Mouse (Mus musculus) 3134 (cell line): ENCODE data around the gene Gon7.

Experiments used
- DNase-seq: peaks from one replicate; pipeline ENCODE4 v3.0.0-alpha.2; 2011; ENCODE audit warnings: low spot score; ENCODE audit not compliant: insufficient read length; ENCODE audit errors: extremely low read depth

The Gon7 gene

DNA sequence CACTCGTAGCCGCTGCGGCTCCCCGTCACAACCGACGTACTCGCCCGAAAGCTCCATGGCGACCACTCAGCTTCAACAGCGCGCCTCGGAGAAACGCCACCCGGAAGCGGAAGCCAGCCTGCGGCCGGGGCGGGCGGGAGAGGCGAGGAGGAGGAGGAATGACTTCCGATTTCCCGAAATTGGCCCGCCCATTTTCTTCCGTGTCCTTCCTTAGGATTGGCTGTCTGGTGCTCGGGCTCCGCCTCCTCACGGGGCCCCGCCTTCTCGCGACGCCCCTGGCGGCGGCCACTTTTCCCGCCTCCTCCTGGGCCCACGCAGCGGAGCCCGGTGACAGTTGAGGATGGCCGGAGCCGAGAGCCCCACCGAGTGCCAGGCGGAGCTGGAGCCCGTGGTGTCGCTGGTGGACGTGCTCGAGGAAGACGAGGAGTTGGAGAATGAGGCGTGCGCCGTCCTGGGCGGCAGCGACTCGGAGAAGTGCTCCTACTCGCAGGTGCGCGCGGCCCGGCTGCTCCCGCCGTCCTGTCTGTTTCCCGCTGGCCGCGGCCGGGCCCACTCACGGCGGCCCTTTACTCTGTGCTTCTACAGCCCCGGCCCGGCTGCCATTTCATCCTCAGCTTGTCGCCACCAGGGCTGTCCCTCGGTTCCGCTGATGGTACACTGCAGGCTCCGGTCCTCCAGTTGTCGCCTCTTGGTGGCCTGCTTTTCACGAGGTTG is at the start of gene Gon7, which contains the start of the genes Gm28051 and Ubr7:
Gene Gon7, minus strand, starts transcription at position 115 of the 714 bp plus-strand sequence.
Gene Gm28051, minus strand, starts transcription at position 77 of the 714 bp plus-strand sequence.
Gene Ubr7, plus strand, starts transcription at position 279 of the 714 bp plus-strand sequence.
- peak; percentile 96 for DNase-seq

- DNase-seq = no peak
Observed at GRCm38 (mm10) chr12:102799528-102799927, 41.9 kb upstream of the Gon7 start.

DNA sequence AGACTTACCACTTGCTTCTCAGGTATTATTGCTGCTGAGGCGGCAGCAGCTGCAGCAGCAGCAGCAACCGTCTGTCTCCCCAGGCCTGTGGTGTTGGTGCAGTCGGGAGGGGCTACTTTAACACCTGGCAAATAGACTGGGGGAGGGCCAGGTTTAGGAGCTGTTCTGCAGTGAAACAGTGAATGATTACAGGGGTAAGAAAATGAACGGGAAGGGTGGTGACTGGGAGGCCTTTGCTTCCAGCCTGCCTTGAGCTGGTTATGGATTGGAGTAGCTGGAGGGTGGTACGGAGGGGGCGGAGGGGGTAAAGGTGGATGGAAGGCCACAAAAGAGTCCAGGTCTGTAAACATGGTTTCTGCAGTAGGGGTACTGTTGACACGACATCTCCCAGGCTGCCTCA is 30.3 kb upstream of the Gon7 start:
- no peak for DNase-seq

DNA sequence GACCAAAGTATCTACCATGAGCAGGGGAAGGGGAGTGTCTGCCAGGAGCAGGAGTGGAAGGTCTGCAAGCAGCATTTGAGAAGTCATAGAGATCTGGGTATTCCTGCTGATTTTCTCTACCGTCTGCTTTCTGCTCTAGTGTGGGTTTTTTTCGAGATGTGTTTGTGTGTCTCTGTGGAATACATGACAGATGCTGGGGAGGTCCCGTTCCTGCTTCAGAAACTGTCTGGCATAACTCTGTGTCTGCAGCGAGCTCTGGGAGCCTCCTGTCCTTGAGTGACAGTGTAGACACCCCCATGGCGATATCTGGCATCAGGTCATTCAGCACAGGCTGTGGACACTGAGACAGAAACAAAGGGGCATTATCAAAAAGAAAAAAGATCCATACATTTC is 28.0 kb upstream of the Gon7 start:
- DNase-seq = no peak

- DNase-seq = no peak
Observed at GRCm38 (mm10) chr12:102784899-102785592, 27.4 kb upstream of the Gon7 start.

DNA sequence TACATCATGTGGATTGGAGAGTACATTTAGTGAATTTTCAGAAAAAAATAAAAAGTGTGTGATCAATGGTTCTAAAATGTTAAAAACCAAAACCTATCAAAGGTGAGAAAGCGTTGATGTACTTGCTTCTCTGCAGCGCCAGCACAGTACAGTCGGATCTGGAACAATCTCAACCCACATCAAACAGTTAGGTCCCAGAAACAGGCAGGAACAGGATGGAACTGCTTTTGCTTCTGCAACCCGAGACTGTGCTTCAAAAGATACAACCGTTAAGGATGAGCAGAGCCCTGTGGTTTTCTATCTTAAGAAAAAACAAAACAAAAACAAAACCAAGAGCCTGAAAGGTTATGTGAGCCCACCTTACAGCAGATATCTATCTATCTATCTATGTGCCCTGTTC is 25.2 kb upstream of the Gon7 start:
- DNase-seq = no peak

GRCm38 (mm10) chr12:102779452-102779851 is 21.8 kb upstream of the Gon7 start:
- no peak for DNase-seq

DNA sequence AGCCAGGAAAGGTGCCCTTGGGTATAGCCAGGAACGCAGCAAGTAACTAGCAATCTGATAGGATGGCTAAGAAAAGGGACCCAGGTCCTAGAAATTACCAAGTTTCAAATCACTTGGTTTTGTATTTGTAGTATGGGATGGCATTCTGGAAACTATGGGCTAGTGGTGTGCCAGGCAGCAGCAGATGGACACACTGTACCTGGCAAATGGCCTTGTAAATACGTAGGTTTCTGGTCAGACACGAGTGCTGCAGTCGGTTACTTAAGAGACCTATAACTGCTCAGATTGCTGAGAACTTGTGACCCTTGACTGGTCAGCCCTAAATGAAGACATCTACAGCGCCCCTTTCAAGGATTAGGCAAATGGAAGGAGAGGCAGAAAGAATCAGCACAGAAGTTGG is 20.5 kb upstream of the Gon7 start:
- DNase-seq = no peak

DNA sequence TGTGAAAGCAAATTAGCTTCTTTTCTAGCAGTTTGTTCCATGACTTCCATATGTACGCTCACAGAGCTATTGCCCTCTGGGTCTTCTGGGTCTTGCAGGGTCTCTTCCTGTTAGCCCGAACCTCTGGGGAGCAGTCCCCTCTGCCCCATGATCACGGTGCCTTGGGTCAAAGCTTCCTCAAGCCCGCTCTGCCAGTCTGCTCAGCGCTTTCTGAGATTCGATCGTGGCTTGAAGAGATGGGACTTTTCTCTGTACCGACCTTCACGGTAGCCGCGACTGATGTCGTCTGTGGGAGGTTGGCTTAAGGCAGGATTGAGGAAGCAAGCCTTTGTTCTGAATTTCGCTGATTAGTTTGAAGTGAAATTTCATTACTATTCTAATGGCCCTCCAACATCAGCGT is 18.4 kb upstream of the Gon7 start:
- DNase-seq = no peak

DNA sequence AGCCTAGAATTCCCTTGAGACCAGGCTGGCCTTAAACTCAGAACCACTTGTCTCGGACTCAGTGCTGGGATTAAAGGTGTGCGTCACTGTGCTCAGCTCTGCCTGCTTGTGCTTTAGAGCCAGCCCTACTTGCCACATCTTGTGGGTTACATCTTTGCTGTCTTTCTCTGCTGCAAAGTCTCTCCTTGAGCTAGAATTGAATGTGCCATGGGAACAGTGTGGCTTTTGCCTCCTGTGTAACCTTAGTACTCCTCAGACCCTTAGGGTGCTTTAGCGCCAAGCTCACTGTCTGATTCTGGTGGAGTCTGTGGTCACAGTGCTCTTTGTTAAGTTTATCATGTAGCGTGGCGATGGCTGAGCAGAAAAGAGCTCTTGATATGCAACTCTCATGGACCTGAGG is 15.1 kb upstream of the Gon7 start:
- DNase-seq = no peak

- DNase-seq = no peak
Observed at GRCm38 (mm10) chr12:102771601-102772000, 14.0 kb upstream of the Gon7 start.

- DNase-seq = no peak
Observed at GRCm38 (mm10) chr12:102769000-102769399, 11.4 kb upstream of the Gon7 start.

DNA sequence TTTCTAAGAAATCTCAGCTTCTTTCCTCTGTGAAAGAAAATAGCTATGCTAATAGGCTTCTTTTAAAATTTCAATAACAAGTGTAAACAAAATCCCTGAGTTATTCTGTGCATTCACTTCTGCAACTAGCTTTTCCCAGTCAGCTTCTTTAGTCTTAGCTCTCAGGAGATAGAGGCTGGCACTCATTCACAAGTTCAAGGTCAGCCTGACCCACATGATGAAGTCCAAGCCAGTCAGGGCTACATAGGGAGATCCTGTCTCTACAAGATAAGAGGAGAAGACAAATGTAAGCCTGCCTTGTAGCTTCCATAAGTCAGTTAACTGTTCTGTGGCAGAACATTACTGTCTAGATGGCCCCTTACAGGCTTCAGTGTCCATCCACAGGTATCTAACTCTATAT is 6.1 kb upstream of the Gon7 start:
- no peak for DNase-seq

DNA sequence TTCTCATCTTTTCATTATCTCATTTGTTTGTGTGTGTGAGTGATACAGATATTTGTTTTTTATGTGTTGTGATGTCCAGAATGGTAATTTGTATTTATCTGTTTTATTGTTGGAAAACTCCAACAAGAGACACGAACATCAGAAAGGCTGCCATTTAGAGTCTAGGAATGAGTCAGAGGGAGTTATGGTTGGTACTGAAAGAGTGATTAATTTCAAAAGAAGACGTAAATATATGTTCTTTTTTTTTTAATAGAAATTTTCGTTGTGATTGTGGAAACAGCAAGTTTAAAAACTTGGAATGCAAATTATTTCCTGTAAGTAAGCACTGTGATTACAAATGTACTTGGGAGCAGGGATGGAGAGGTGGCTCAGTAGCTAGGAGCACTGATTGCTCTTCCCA is 4.1 kb upstream of the Gon7 start:
- DNase-seq = no peak

- DNase-seq = no peak
Observed at GRCm38 (mm10) chr12:102758936-102759335, 1.3 kb upstream of the Gon7 start.

- no peak for DNase-seq
Observed at GRCm38 (mm10) chr12:102758403-102758756, 777 bp upstream of the Gon7 start, which contains the start of gene Gm20604. Gm20604 (minus strand) TSS chr12:102758672.

- no peak for DNase-seq
Observed at GRCm38 (mm10) chr12:102757055-102757688, 431 bp downstream of the Gon7 start.

- DNase-seq = no peak
Observed at GRCm38 (mm10) chr12:102756304-102756703, 1.3 kb downstream of the Gon7 start.

GRCm38 (mm10) chr12:102748256-102748655 is 9.3 kb downstream of the Gon7 start:
- no peak for DNase-seq

GRCm38 (mm10) chr12:102744839-102745238 is 12.8 kb downstream of the Gon7 start:
- DNase-seq = no peak
